Mouse (Mus musculus): ENCODE data around the gene Tspan33. TPM values are rescaled to one million over a fixed set of nuclear protein-coding genes. Genes with fewer than 3 reads are reported as not detected.

Gene Tspan33
- polyA plus RNA-seq, 1 experiment from 2014 or later: 156 TPM

- Histone ChIP-seq H3K9ac (ENCODE audit: low read depth, low read length) (no peak overlapping the region), H3K4me2 (ENCODE audit: low read depth, low read length) (no peak overlapping the region), H3K4me3 (ENCODE audit: low read depth, low read length) (no peak overlapping the region), H3K9me3 (replicated peaks; ENCODE audit: control insufficient read depth, low read length) (no peaks in the 10 kb centered on the region), H3K27me3 (ENCODE audit: control insufficient read depth, insufficient read depth, low read depth, low read length) (no peaks in the 10 kb centered on the region), H3K27ac (ENCODE audit: low read length) (no peak overlapping the region), H3K36me3 (ENCODE audit: control insufficient read depth, insufficient read depth) (peaks cover 61% of the 10 kb centered on the region), H3K4me1 (ENCODE audit: control insufficient read depth, low read depth, low read length) (peaks cover 31% of the 10 kb centered on the region)
- ATAC-seq (ENCODE audit: low read depth): no peak
- WGBS (ENCODE audit: insufficient replicate concordance): 83% methylated on average over 2 of the region's 2 CpGs
Observed at GRCm38 (mm10) chr6:29707902-29708301, 13.9 kb downstream of the Tspan33 start.

- H3K9me3 ChIP-seq (replicated peaks; ENCODE audit: control insufficient read depth, low read length): no peaks in the 10 kb centered on the region
- WGBS (ENCODE audit: insufficient replicate concordance): 86% methylated on average over 3 of the region's 3 CpGs
- H3K4me2 ChIP-seq (ENCODE audit: low read depth, low read length): no peak overlapping the region
- H3K4me3 ChIP-seq (ENCODE audit: low read depth, low read length): no peak overlapping the region
- H3K4me1 ChIP-seq (ENCODE audit: control insufficient read depth, low read depth, low read length): peaks cover 3% of the 10 kb centered on the region; the same call in 1 of the 2 replicates
- peaks cover 72% of the 10 kb centered on the region for H3K36me3 ChIP-seq (ENCODE audit: control insufficient read depth, insufficient read depth)
- H3K9ac ChIP-seq (ENCODE audit: low read depth, low read length): no peak overlapping the region
- H3K27me3 ChIP-seq (ENCODE audit: control insufficient read depth, insufficient read depth, low read depth, low read length): no peaks in the 10 kb centered on the region
- H3K27ac ChIP-seq (ENCODE audit: low read length): peak overlapping the region; percentile 33; the same call in 1 of the 2 replicates
- no peak for ATAC-seq (ENCODE audit: low read depth)
Observed at GRCm38 (mm10) chr6:29711318-29711717, 17.3 kb downstream of the Tspan33 start.

- Histone ChIP-seq H3K27me3 (ENCODE audit: control insufficient read depth, insufficient read depth, low read depth, low read length) (no peaks in the 10 kb centered on the region), H3K36me3 (ENCODE audit: control insufficient read depth, insufficient read depth) (peaks cover 77% of the 10 kb centered on the region), H3K4me1 (ENCODE audit: control insufficient read depth, low read depth, low read length) (no peaks in the 10 kb centered on the region; the same call in 1 of the 2 replicates), H3K27ac (ENCODE audit: low read length) (peak overlapping the region; percentile 33; the same call in 1 of the 2 replicates), H3K4me2 (ENCODE audit: low read depth, low read length) (no peak overlapping the region), H3K9me3 (replicated peaks; ENCODE audit: control insufficient read depth, low read length) (no peaks in the 10 kb centered on the region), H3K9ac (ENCODE audit: low read depth, low read length) (no peak overlapping the region), H3K4me3 (ENCODE audit: low read depth, low read length) (no peak overlapping the region)
- WGBS (ENCODE audit: insufficient replicate concordance): 50% methylated on average over 3 of the region's 3 CpGs
- no peak for ATAC-seq (ENCODE audit: low read depth)
Observed at GRCm38 (mm10) chr6:29712011-29712584, 18.1 kb downstream of the Tspan33 start.

GRCm38 (mm10) chr6:29716624-29717365 lies 22.8 kb downstream of the Tspan33 start:
- H3K4me3 ChIP-seq (ENCODE audit: low read depth, low read length): no peak overlapping the region
- H3K27me3 ChIP-seq (ENCODE audit: control insufficient read depth, insufficient read depth, low read depth, low read length): no peaks in the 10 kb centered on the region
- ATAC-seq (ENCODE audit: low read depth): no peak
- H3K4me1 ChIP-seq (ENCODE audit: control insufficient read depth, low read depth, low read length): peaks cover 2% of the 10 kb centered on the region
- WGBS (ENCODE audit: insufficient replicate concordance): 70% methylated on average over 10 of the region's 10 CpGs
- no peaks in the 10 kb centered on the region for H3K9me3 ChIP-seq (replicated peaks; ENCODE audit: control insufficient read depth, low read length)
- H3K4me2 ChIP-seq (ENCODE audit: low read depth, low read length): no peak overlapping the region
- H3K27ac ChIP-seq (ENCODE audit: low read length): no peak overlapping the region
- H3K36me3 ChIP-seq (ENCODE audit: control insufficient read depth, insufficient read depth): peaks cover 77% of the 10 kb centered on the region
- H3K9ac ChIP-seq (ENCODE audit: low read depth, low read length): no peak overlapping the region

- H3K4me2 ChIP-seq (ENCODE audit: low read depth, low read length): no peak overlapping the region
- H3K36me3 ChIP-seq (ENCODE audit: control insufficient read depth, insufficient read depth): peaks cover 70% of the 10 kb centered on the region
- H3K9me3 ChIP-seq (replicated peaks; ENCODE audit: control insufficient read depth, low read length): no peaks in the 10 kb centered on the region
- H3K27me3 ChIP-seq (ENCODE audit: control insufficient read depth, insufficient read depth, low read depth, low read length): no peaks in the 10 kb centered on the region
- no peak overlapping the region for H3K27ac ChIP-seq (ENCODE audit: low read length)
- 77% methylated on average over 10 of the region's 10 CpGs for whole genome bisulfite sequencing (ENCODE audit: insufficient replicate concordance)
- H3K9ac ChIP-seq (ENCODE audit: low read depth, low read length): no peak overlapping the region
- H3K4me1 ChIP-seq (ENCODE audit: control insufficient read depth, low read depth, low read length): peaks cover 2% of the 10 kb centered on the region
- no peak for ATAC-seq (ENCODE audit: low read depth)
- no peak overlapping the region for H3K4me3 ChIP-seq (ENCODE audit: low read depth, low read length)
Observed at GRCm38 (mm10) chr6:29717541-29717940, 23.5 kb downstream of the Tspan33 start.

GRCm38 (mm10) chr6:29717952-29718521 lies 24.0 kb downstream of the Tspan33 start:
- Histone ChIP-seq H3K4me3 (ENCODE audit: low read depth, low read length) (no peak overlapping the region), H3K9me3 (replicated peaks; ENCODE audit: control insufficient read depth, low read length) (no peaks in the 10 kb centered on the region), H3K4me2 (ENCODE audit: low read depth, low read length) (no peak overlapping the region), H3K27ac (ENCODE audit: low read length) (no peak overlapping the region), H3K4me1 (ENCODE audit: control insufficient read depth, low read depth, low read length) (peaks cover 2% of the 10 kb centered on the region), H3K36me3 (ENCODE audit: control insufficient read depth, insufficient read depth) (peaks cover 65% of the 10 kb centered on the region), H3K9ac (ENCODE audit: low read depth, low read length) (no peak overlapping the region), H3K27me3 (ENCODE audit: control insufficient read depth, insufficient read depth, low read depth, low read length) (no peaks in the 10 kb centered on the region)
- WGBS (ENCODE audit: insufficient replicate concordance): 70% methylated on average over 14 of the region's 14 CpGs
- no peak for ATAC-seq (ENCODE audit: low read depth)

- no peak for ATAC-seq (ENCODE audit: low read depth)
- Histone ChIP-seq H3K27me3 (ENCODE audit: control insufficient read depth, insufficient read depth, low read depth, low read length) (no peaks in the 10 kb centered on the region), H3K27ac (ENCODE audit: low read length) (no peak overlapping the region), H3K9me3 (replicated peaks; ENCODE audit: control insufficient read depth, low read length) (no peaks in the 10 kb centered on the region), H3K36me3 (ENCODE audit: control insufficient read depth, insufficient read depth) (peaks cover 58% of the 10 kb centered on the region), H3K9ac (ENCODE audit: low read depth, low read length) (no peak overlapping the region), H3K4me3 (ENCODE audit: low read depth, low read length) (peak overlapping the region; percentile 9; the same call in 1 of the 2 replicates), H3K4me1 (ENCODE audit: control insufficient read depth, low read depth, low read length) (peaks cover 2% of the 10 kb centered on the region), H3K4me2 (ENCODE audit: low read depth, low read length) (peak overlapping the region; percentile 10)
- 30% methylated on average over 15 of the region's 15 CpGs for WGBS (ENCODE audit: insufficient replicate concordance)
Observed at GRCm38 (mm10) chr6:29718894-29719329, 24.9 kb downstream of the Tspan33 start.

- ATAC-seq (ENCODE audit: low read depth): no peak
- H3K4me1 ChIP-seq (ENCODE audit: control insufficient read depth, low read depth, low read length): peaks cover 2% of the 10 kb centered on the region
- H3K27ac ChIP-seq (ENCODE audit: low read length): no peak overlapping the region
- no peaks in the 10 kb centered on the region for H3K27me3 ChIP-seq (ENCODE audit: control insufficient read depth, insufficient read depth, low read depth, low read length)
- H3K4me3 ChIP-seq (ENCODE audit: low read depth, low read length): no peak overlapping the region
- H3K4me2 ChIP-seq (ENCODE audit: low read depth, low read length): no peak overlapping the region
- 66% methylated on average over 2 of the region's 2 CpGs for WGBS (ENCODE audit: insufficient replicate concordance)
- H3K9ac ChIP-seq (ENCODE audit: low read depth, low read length): no peak overlapping the region
- H3K36me3 ChIP-seq (ENCODE audit: control insufficient read depth, insufficient read depth): peaks cover 34% of the 10 kb centered on the region
- no peaks in the 10 kb centered on the region for H3K9me3 ChIP-seq (replicated peaks; ENCODE audit: control insufficient read depth, low read length)
Observed at GRCm38 (mm10) chr6:29721890-29722289, 27.9 kb downstream of the Tspan33 start.
